21 mouse cellular contexts compared by ENCODE assay signal in genomic region chr14:99885562-99885961, GRCm38 (mm10).
DNase-seq lines count a peak whose midpoint lies in the region; ATAC-seq lines count a peak whose summit lies in the region.
"Had no signal": no experiment of that assay in that cellular context is flagged by ENCODE, and none has a peak within 500 bp of the region (broad histone marks: within the 10 kb centered on the region; RNA-seq: fewer than 3 reads in every experiment).

No protein-coding gene starts in this region.

- WGBS in lung, embryonic 15.5 days = 49% methylated on average over 2 of the region's 2 CpGs
- WGBS in intestine, embryonic 15.5 days = 49% methylated on average over 2 of the region's 2 CpGs
- WGBS in stomach, embryonic 15.5 days = 44% methylated on average over 2 of the region's 2 CpGs

- H3K27me3 ChIP-seq in lung, embryonic 15.5 days = no peaks in the 10 kb centered on the region
- H3K27me3 ChIP-seq in intestine, embryonic 15.5 days (replicated peaks) = no peaks in the 10 kb centered on the region
- H3K27me3 ChIP-seq in stomach, embryonic 15.5 days (replicated peaks) = no peaks in the 10 kb centered on the region
- H3K27me3 ChIP-seq: forebrain, embryonic 12.5 days; hindbrain, embryonic 12.5 days; limb, embryonic 13.5 days; liver, embryonic 12.5 days had no signal

- H3K4me2 ChIP-seq in lung, embryonic 15.5 days = no peak overlapping the region
- H3K4me2 ChIP-seq in intestine, embryonic 15.5 days (replicated peaks) = no peak overlapping the region
- no peak overlapping the region for H3K4me2 ChIP-seq in stomach, embryonic 15.5 days
- H3K4me2 ChIP-seq: forebrain, embryonic 12.5 days; hindbrain, embryonic 12.5 days; limb, embryonic 13.5 days; liver, embryonic 12.5 days had no signal

- peaks cover 12% of the 10 kb centered on the region for H3K4me1 ChIP-seq in lung, embryonic 15.5 days
- no peaks in the 10 kb centered on the region for H3K4me1 ChIP-seq in intestine, embryonic 15.5 days (replicated peaks)
- H3K4me1 ChIP-seq in stomach, embryonic 15.5 days = no peaks in the 10 kb centered on the region
- H3K4me1 ChIP-seq: forebrain, embryonic 12.5 days; hindbrain, embryonic 12.5 days; limb, embryonic 13.5 days; liver, embryonic 12.5 days had no signal

- ATAC-seq in lung, embryonic 15.5 days (ENCODE audit: borderline replicate concordance, extremely low read depth, low FRiP score, low TSS enrichment) = no peak
- ATAC-seq in intestine, embryonic 15.5 days = peak; percentile 66
- ATAC-seq in stomach, embryonic 15.5 days (ENCODE audit: insufficient read depth, low FRiP score, low read depth) = no peak
- ATAC-seq: liver, embryonic 12.5 days had no signal

- no peaks in the 10 kb centered on the region for H3K9me3 ChIP-seq in lung, embryonic 15.5 days
- H3K9me3 ChIP-seq in intestine, embryonic 15.5 days = no peaks in the 10 kb centered on the region
- no peaks in the 10 kb centered on the region for H3K9me3 ChIP-seq in stomach, embryonic 15.5 days
- H3K9me3 ChIP-seq: forebrain, embryonic 12.5 days; hindbrain, embryonic 12.5 days; limb, embryonic 13.5 days; liver, embryonic 12.5 days had no signal

- peak overlapping the region; percentile 84 for H3K27ac ChIP-seq in lung, embryonic 15.5 days
- no peak overlapping the region for H3K27ac ChIP-seq in intestine, embryonic 15.5 days
- peak overlapping the region; percentile 74 for H3K27ac ChIP-seq in stomach, embryonic 15.5 days
- H3K27ac ChIP-seq: forebrain, embryonic 12.5 days; heart, adult 2 months; hindbrain, embryonic 12.5 days; limb, embryonic 13.5 days; liver, embryonic 12.5 days had no signal

- H3K9ac ChIP-seq in lung, embryonic 15.5 days = no peak overlapping the region
- no peak overlapping the region for H3K9ac ChIP-seq in intestine, embryonic 15.5 days
- H3K9ac ChIP-seq in stomach, embryonic 15.5 days = no peak overlapping the region
- H3K9ac ChIP-seq: forebrain, embryonic 12.5 days; hindbrain, embryonic 12.5 days; limb, embryonic 13.5 days; liver, embryonic 12.5 days had no signal

- no peak for DNase-seq in lung, postnatal 4 days
- peak; percentile 25 for DNase-seq in ZHBTc4 (ENCODE audit: low read depth, low spot score)
- DNase-seq in urinary bladder, postnatal 14 days (ENCODE audit: low spot score) = no peak
- DNase-seq in adrenal gland, adult 8-10 months = no peak
- DNase-seq: adrenal gland, postnatal 14 days; cerebellum, adult 9-10 months; gastrocnemius, postnatal 25 days; heart, adult 2 months; kidney, adult 9 months; kidney, postnatal 14 days; layer of hippocampus, postnatal 36 days; lung, adult 2 months; thymus, postnatal 14 days had no signal

- no peaks in the 10 kb centered on the region for H3K36me3 ChIP-seq in lung, embryonic 15.5 days
- H3K36me3 ChIP-seq in intestine, embryonic 15.5 days = no peaks in the 10 kb centered on the region
- H3K36me3 ChIP-seq in stomach, embryonic 15.5 days = no peaks in the 10 kb centered on the region
- H3K36me3 ChIP-seq: forebrain, embryonic 12.5 days; hindbrain, embryonic 12.5 days; liver, embryonic 12.5 days had no signal

- no peak overlapping the region for H3K4me3 ChIP-seq in lung, embryonic 15.5 days
- H3K4me3 ChIP-seq in intestine, embryonic 15.5 days (replicated peaks) = no peak overlapping the region
- no peak overlapping the region for H3K4me3 ChIP-seq in stomach, embryonic 15.5 days (replicated peaks)
- H3K4me3 ChIP-seq: erythroblast, embryonic 14.5 days; forebrain, embryonic 12.5 days; heart, adult 2 months; hindbrain, embryonic 12.5 days; limb, embryonic 13.5 days; liver, embryonic 12.5 days had no signal
